Mouse (Mus musculus) testis, postnatal 10 days (tissue): ENCODE measurements around the gene Ina.
"Not testable (repeated sequence)": the region's sequence is repeated elsewhere in the genome, so short reads cannot be mapped to it uniquely, and the experiment has no call there.

Experiments used
- DNase-seq: peaks from one replicate; pipeline ENCODE4 v3.0.0; 2021; ENCODE audit warnings: low spot score

The Ina gene

DNA sequence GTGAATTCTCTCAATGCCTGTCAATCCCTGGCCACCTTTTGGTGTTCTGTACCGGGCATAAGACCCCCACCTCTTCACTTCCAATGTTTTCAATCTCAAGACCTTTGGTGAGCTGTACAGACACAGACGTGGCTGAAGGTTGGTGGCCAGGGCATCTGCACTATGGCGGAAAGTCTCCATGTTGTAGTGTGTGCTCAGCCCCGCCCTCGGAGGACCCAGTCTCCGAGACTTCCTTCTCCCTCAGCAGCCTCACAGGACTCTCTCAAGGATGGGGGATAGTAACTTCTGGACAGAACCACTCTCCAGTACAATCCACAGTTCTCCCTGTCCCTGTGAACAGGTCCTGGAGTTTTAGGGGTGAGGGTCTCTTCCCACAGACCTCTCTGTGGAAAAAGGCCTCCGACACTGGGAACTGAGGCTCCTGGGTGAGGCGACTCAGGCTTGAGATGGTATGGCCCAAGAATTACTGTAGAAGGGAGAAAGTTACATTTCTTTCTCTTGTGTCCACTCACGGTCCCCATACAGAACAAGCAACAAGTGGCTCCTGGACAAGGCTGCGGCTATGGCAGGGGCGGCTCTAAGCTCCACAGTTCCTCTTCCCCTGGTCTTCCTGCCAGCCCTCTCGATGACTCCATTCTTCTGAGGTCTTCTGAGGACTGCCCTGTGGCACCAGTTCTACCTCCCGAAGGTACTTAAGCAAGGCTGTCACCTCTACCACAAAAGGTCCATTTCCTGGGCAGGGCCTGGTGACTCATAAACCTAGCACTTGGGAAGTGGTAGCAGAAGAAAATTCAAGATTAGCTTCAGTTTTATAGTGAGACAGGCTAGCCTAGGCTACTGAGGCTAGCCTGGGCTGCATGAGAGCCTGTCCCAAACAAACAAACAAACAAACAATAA lies 29.5 kb upstream of the Ina start:
- no peak for DNase-seq

DNA sequence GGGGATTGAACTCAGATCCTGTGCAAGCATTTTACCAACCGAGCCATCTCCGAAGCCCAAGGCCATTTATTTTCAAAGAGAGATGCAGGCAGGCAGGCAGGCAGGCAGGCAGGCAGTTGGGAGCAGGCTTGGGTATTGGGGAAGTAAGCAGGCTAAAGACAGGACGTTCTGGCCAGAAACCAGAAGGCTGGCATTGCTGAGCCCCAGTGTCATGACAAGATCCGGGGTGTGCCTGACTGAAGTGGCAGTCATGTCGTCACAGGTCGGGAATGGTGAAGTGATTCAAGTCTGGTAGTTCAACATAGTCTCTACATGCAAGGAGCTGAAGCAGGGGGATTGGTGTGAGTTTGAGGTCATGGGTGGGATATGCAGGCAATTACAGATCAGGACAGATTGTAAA lies 26.9 kb upstream of the Ina start:
- no peak for DNase-seq

DNA sequence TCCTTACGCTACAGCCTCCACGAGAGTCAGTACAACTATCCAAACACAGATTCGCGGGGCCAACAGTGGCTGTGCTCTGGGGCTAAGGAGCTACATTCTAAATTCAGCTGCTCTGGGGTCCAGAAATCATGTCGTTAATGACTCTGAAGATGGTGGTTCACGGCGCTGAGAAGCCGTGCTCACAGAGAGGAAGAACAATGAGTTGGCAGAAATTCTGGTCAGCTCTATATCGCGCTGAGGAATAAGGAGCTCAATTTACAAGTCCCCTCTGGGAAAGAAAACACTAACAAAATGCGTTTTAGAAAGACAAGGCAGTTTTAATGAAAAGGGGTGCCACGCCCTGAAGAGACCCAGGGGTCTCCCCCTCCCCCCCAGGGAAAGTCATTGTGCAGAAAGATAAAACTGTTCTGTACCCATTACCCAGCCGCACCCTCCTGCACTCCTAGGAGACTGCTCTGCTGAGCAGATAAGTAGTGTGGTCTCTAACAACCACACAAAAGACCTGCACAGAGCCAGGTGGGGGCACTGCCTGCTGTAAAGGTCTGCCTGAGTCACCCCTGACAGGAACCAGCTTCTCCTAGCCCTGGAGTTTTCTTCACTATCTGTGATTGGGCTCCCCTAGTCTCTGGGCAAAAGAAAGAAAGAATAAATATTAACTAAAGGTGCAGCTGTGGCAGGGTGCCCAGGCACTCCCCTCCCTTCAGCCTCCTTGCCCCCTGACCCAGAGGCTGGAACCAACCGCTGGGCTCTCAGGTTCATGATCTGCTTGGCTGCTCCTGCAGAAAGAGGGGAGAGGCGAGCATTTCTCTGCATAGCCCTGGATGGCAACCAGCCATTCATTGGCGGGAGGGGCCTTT lies 26.0 kb upstream of the Ina start:
- no peak for DNase-seq

DNA sequence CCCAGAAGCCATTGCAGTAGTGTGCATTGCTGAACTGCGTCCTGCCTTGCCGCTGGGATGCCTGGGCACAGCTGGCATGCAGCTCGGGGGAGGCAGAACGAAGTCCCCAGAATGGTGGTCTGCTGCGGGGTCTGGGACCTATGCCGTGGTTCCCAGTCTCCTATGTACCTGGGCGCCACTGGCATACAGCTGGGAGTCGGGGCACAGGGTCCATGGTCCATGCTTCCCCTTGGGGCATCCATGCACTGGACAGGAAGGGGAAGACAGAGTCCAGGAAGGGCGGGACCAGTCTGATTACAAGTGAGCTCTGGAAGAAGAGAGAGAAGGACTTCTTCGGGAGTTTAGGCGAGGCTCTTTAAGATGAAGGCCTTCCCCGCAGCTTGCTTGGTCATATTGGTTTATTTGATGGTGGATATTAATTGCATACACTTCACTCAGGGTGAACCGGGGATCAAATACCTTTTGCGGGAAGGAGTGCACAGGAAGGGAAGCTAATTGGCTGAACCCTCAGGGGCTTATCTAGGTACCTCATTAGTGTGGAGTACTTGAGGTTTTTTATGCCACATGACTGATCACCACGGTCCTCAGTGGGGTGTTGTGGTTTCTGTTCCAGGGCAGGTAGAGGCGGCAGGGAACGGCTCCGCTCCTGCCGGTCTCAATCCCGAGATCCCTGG lies 24.9 kb upstream of the Ina start:
- no peak for DNase-seq

DNA sequence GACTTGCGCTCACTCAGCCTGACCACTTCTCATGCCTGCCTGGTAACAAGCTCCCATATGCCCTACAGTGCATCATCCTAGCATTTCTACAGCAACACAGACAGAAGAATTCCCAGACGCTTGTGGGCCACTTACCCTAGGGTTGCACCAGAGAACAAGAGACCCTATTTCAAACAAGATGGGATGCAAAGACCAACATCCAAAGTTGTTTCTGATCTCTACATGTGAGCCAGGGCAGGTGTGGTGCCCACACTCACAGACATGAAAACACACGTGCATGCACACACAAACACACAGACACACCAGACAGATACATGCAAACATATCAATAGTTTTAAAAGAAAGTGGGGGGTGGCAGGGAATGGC lies 24.4 kb upstream of the Ina start:
- no peak for DNase-seq

DNA sequence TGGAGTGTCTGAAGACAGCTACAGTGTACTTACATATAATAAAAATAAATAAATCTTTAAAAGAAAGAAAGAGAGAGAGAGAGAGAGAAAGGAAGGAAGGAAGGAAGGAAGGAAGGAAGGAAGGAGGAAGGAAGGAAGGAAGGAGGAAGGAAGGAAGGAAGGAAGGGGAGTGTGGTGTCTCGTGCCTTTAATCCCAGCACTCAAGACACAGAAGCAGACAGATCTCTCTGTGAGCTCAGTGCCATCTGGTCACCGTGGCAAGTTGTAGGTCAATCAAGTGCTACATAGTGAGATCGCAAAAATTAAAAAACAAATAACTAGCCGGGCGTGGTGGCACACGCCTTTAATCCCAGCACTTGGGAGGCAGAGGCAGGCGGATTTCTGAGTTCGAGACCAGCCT lies 23.9 kb upstream of the Ina start:
- DNase-seq = not testable (repeated sequence)

DNA sequence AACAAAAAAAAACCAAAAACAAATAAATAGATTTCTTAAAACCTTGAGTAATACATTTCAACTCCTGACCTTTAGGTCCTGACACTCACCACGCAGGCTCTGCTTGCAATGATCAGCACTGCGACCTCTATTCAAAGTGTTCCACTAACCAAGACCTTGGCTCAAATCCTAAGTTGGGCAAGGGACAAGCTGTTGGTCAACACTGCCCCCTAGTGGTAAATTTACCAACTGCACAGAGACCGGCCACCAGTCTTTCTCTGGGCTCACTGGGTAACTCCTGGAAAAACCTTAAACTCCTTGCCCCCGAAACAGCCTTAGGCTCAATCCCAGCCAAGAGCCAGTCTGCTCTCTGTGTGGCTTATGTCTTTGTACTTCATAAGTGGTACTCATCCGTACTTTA lies 23.4 kb upstream of the Ina start:
- peak; percentile 93 for DNase-seq

DNA sequence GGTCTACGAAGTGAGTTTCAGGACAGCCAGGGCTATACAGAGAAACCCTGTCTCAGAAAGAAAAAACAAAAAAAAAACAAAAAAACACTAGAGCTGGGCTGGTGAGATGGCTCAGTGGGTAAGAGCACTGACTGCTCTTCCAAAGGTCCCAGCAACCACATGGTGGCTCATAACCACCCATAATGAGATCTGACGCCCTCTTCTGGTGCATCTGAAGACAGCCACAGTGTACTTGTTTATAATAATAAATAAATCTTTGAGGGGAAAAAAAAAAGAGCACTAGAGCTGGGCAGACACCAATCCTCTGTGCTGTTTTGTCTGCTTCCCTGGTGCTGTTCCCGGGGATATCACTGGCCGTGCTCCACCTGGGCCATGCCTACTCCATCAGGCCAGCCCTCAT lies 22.2 kb upstream of the Ina start:
- not testable (repeated sequence) for DNase-seq

DNA sequence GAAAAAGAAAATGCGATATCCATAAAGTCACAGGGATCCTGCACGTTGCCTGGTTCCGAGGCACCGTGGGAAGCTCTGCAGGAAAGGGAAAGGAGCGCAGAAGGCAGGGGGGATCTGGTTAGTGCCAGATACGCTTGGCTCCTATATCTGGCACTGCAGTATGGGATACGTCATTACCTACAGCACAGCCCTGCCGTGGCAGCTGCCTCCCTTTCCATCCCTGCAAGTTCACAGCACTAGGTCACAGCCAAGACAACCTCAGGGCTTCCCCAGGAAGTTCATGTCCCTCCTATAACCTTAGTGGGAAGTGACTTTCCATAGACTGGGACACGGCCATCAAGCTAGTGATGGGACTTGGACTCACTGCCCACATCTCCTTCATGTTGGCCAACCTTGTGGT lies 18.4 kb upstream of the Ina start:
- no peak for DNase-seq

DNA sequence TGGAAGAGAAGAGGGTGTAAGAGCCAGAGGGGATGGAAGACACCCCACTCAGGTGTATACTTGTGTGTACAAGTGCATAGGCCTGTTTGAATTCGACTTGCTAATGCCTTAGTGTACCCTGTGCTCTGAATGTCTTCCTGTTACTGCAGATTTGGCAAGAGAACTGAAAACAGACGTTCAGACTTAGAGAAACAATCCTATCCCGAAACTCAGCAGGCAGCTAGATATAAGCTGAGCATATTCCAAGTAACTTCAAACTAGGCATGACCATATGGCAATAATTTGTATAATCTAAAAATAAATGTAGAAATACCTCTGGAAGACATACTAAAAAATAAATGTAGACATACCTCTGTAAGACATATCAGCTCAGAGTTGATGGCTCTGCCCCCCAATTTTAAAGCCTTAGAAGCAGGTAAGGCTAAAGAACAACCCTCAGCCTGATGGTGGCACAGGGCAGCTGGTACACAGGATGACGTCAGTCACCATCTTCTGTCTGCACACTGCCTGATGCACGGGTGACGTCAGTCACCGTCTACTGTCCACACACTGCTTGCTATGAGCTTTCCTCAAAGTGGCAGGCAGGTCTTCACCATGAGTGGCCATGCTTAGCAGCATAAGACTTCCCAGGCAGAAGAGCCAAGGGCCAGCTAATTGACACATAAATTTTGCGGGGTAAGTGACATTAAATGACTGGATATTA lies 16.2 kb upstream of the Ina start:
- no peak for DNase-seq

DNA sequence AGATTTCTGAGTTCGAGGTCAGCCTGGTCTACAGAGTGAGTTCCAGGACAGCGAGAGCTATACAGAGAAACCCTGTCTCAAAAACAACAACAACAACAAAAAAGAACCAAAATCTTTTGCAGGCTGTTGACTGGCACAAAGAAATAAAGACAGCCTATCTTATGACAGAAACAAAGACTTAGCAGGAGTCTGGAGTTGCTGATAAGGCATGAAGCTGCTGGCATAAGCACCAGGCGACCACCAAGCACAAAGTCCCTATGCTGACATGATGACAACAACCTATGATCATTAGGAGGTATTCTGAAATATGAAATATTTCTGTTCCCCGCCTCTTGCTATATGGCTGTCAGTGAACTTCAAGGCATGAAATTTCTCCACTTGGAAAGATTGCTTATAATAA lies 15.5 kb upstream of the Ina start:
- DNase-seq = no peak

DNA sequence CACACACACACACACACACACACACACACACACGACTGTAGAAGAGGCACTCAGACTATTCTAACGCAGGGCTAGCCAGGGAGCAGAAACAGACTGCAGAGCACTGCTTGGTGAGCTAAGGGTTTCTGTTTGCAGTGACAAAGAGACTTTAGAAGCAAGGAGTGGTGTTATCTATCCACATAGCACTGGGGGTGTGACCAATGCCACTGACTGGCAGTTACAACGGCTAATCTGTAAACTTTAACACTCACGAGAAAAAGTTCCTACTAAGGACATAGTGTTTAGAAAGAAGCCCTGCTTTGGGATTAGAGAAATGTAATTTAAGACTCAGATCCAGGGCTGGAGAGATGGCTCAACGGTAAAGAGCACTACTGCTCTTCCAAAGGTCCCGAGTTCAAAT lies 14.7 kb upstream of the Ina start:
- no peak for DNase-seq

DNA sequence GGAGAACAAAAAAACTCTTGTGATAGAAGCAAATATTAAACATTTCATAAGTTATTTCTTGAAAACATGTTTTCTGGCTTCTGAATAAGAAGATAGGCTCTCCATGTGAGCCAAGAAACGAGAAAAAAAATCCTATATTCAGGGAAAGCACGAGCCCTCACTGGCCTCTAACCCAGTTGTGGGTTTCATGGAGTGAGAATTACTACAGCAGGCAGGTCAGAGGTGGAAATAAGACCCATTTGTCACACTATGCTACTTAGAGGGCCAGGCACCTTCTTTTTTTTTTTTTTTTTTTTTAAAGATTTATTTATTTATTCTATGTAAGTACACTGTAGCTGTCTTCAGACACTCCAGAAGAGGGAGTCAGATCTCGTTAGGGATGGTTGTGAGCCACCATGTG lies 14.1 kb upstream of the Ina start:
- not testable (repeated sequence) for DNase-seq

DNA sequence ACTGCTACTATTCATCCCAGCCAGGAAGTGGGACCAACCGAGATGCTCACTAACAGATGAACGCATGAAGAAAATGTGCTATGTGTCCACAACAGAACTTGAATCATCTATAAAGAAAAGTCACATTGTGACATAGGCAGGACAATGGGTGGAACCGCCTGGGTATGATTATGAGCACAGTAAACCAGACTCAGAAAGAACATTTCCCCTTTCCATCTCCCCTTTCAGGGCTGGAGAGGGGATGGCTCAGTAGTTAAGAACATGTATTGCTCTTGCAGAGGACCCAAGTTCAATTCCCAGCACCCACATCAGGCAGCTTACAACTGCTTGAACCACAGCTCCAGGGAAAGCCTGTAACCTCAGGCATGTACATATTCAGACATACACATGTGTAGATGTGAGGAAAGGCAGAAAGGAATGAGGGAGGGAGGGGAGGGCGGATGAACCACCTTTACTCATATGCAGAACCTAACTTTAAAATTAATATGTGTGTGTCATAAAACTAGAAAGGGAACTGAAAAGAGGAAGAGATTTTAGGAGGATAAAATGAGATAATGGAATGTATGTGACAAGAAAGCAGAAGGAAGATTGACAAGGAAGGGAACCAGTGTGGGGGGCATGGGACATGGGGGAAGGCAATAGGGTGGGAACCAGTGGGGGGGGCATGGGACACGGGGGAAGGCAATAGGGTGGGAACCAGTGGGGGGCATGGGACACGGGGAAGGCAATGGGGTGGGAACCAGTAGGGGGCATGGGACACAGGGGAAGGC lies 10.6 kb upstream of the Ina start:
- no peak for DNase-seq

DNA sequence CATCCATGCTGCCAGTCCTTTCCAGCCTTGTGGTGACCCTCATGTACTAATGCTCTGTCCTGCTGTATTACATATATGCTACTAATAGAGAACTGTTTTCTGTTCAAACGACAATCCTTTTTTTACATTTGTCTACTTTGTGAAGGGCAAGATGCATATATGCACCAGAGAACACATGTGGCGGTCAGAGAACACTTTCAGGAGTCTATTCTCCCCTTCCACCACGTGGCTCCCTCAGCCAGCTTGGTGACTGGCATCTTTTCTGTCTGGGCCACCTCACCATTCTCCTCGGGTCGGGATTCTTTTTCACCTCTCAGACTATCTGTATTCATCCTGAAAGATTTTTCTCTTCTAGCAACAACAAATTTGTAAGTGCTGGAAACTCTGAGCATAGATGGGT lies 8.6 kb upstream of the Ina start:
- DNase-seq = no peak

DNA sequence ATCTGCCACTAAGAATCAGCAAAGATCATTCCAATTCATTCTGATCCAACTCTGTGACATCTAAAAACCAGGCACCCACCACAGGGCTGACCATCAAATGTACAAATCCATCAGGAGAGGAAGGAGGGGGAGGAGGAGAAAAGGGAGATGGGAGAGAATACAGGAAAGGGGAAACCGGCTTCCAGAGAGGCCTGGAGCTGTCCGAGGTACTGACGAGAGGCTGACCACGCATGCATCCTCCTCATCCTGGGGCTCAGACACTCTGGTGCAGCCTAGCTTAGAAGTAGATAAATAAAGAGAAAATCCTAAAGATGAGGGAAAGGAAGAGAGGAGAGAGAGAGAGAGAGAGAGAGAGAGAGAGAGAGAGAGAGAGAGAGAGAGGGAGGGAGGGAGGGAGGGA lies 8.2 kb upstream of the Ina start:
- peak; percentile 88 for DNase-seq

DNA sequence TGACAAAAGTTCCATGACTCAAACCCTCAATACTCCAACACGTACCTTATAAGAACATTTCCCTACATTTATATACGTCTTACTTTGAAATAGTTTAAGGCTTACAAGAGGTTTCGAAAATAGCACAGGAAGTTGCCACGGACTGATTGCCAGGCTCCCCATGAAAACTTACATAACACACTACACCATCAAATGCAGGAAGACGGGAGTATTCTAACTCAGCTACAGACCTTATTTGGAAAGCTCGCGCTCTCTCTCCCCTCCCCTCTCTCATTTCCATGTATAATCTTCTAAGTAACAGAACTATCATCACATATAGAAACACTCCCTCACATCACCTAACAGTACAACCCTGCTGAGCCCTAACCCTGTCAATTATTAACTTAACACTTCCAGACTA lies 5.1 kb upstream of the Ina start:
- DNase-seq = no peak

DNA sequence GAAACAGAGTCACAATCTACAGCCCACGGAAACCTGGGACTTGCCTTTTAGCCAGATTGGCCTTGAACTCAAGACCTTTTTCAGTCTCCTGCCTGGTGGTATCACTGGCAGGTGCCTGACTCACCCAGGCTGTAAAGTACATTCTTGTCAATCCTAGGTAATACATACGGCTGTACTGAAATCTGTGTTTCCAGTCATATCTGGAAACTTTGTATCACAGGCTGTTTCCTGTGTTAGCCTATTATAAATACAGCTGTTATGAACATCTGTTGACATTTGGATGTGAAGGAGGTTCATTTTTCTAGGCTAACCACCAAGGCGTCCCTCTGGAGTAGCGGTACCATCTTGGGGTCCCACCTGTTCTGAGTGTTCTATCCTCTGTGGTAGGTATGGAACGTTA lies 4.6 kb upstream of the Ina start:
- no peak for DNase-seq

DNA sequence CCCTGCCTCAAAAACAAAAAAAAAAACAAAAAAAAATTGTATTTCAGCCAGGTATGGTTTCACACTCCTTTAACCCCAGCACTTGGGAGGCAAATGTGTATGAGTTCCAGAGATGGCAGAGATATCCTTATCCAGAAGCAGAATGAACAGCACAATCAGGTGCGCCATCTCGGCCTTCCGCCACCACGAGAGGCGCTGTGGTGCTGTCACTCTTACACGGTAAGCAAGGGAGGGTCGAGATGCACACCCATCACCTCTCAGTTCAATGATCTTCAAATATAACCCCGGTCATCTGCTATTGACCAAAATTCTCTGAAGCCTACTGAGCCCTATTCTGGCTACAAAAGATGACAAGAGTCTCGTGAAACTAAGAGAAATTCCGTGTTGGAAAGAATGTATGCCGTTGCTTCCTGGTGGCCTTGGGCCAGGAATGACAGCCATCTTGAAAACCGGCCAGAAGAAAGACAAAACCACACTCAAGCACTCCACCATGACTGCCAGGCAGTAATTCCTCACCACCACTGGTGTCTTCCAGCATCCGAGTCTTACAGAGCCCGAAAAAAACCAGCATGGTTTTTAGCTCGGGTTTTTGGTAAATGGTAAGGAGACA lies 1.9 kb upstream of the Ina start:
- no peak for DNase-seq

DNA sequence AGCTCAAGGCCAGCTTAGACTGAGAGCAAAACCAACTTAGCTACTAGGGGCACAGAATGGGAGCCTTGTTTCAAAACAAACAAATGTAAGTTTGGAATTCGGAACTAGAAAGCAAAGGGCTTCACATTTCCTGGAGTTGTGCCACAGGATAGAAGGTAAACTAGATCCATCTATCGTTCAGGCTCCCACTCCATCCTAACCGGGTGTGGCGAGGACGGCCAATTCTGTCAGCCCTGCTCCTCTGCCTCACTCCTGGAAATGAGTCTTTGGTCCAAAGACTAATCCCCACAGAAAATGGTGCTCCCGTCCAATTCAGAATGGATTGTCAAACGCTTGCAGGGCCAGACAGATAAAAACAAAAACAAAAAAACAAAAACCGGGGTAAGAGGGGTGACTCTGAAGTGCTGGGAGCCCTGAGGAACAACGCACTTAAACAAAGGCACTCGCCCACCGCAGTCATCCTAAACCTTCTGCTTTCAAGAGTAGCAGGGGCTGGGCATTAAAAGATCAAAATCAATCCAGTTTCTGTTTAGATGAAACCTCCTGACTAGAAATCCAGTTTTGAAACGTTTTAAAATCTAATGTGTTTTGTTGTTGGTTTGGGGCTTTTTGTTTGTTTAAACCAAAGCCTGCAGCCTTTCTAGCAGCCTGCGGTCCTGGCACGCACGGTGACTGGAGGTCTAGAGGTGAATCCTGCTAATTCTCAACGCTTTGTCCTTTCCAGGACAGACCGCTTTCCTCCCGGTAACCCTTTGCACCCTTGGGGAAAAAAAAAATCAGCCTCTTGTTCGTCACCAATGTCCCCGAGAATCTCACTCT lies 949 bp upstream of the Ina start:
- DNase-seq = no peak
